Mouse (Mus musculus) frontal cortex, postnatal 36 days (tissue): ENCODE measurements around the gene Hoga1.

ENCODE experiments used
- DNase-seq, 2 experiments: peaks; one replicate each; pipeline ENCODE4 v3.0.0; 2022; ENCODE audit warnings: low spot score in 2 of 2

Gene Hoga1

GRCm38 (mm10) chr19:42045269-42046102 lies at the start of gene Hoga1:
Hoga1 (plus strand) TSS chr19:42045610.
- peak in 1 of 2 experiments; percentile 21 for DNase-seq

GRCm38 (mm10) chr19:41997090-41997489 lies 48.3 kb upstream of the Hoga1 start:
- DNase-seq: no peak

GRCm38 (mm10) chr19:41998770-41999548 lies 46.5 kb upstream of the Hoga1 start:
- no peak for DNase-seq

GRCm38 (mm10) chr19:41999688-42000283 lies 45.6 kb upstream of the Hoga1 start:
- no peak for DNase-seq

- DNase-seq: no peak
Measured at GRCm38 (mm10) chr19:42000446-42000958, 44.9 kb upstream of the Hoga1 start.

GRCm38 (mm10) chr19:42001253-42001980 lies 44.0 kb upstream of the Hoga1 start:
- DNase-seq: no peak

- DNase-seq: no peak
Measured at GRCm38 (mm10) chr19:42004258-42004657, 41.2 kb upstream of the Hoga1 start.

- no peak for DNase-seq
Measured at GRCm38 (mm10) chr19:42005616-42006015, 39.8 kb upstream of the Hoga1 start.

- no peak for DNase-seq
Measured at GRCm38 (mm10) chr19:42006568-42006967, 38.8 kb upstream of the Hoga1 start.

- no peak for DNase-seq
Measured at GRCm38 (mm10) chr19:42008586-42008985, 36.8 kb upstream of the Hoga1 start.

GRCm38 (mm10) chr19:42009067-42009466 lies 36.3 kb upstream of the Hoga1 start:
- no peak for DNase-seq

- DNase-seq: no peak
Measured at GRCm38 (mm10) chr19:42010436-42010835, 35.0 kb upstream of the Hoga1 start.

GRCm38 (mm10) chr19:42011123-42011522 lies 34.3 kb upstream of the Hoga1 start:
- no peak for DNase-seq

GRCm38 (mm10) chr19:42014231-42014825 lies 31.1 kb upstream of the Hoga1 start:
- DNase-seq: no peak

- DNase-seq: no peak
Measured at GRCm38 (mm10) chr19:42015001-42015400, 30.4 kb upstream of the Hoga1 start.

- no peak for DNase-seq
Measured at GRCm38 (mm10) chr19:42016251-42016650, 29.2 kb upstream of the Hoga1 start.

GRCm38 (mm10) chr19:42016840-42017239 lies 28.6 kb upstream of the Hoga1 start:
- DNase-seq: peak; percentile 47 to 55

GRCm38 (mm10) chr19:42017399-42018247 lies 27.8 kb upstream of the Hoga1 start:
- DNase-seq: peak; percentile 63 to 66

- no peak for DNase-seq
Measured at GRCm38 (mm10) chr19:42019011-42019522, 26.3 kb upstream of the Hoga1 start.
